Mouse (Mus musculus): ENCODE data around the gene Tom1l1.

GRCm38 (mm10) chr11:90711596-90711995, 23.4 kb upstream of the Tom1l1 start:
- no peak for TF ChIP-seq CTCF (IDR thresholded peaks at IDR 0.05; ENCODE audit: low read depth)
- TF ChIP-seq EP300 (optimal IDR thresholded peaks at IDR 0.05) = no peak
